Mouse (Mus musculus) limb, embryonic 10.5 days (tissue): Measurements from ENCODE around the gene Tnfsf9. TPM values are rescaled to one million over a fixed set of nuclear protein-coding genes. Genes with fewer than 3 reads are reported as not detected.

Source experiments
- DNase-seq: peaks from one replicate; pipeline ENCODE4 v3.0.0-alpha.2; 2017; ENCODE audit warnings: low spot score
- H3K27ac ChIP-seq: fragments of 300-500 bp; sonication (generic); 2 replicates; pipeline ENCODE4 v1.5.1; 2016; ENCODE audit warnings: mild to moderate bottlenecking
- H3K27me3 ChIP-seq: fragments of 300-500 bp; sonication (generic); 2 replicates; pipeline ENCODE4 v1.6.1; 2016; ENCODE audit warnings: low read depth, mild to moderate bottlenecking; ENCODE audit not compliant: poor library complexity, severe bottlenecking
- H3K36me3 ChIP-seq: fragments of 300-500 bp; sonication (generic); 2 replicates; pipeline ENCODE4 v1.6.1; 2016; ENCODE audit warnings: mild to moderate bottlenecking, moderate library complexity
- H3K4me1 ChIP-seq: fragments of 300-500 bp; sonication (generic); 2 replicates; pipeline ENCODE4 v1.6.1; 2016
- H3K4me3 ChIP-seq: fragments of 300-500 bp; sonication (generic); 2 replicates; pipeline ENCODE4 v1.5.1; 2016; ENCODE audit warnings: mild to moderate bottlenecking, moderate library complexity
- H3K9me3 ChIP-seq: fragments of 300-500 bp; sonication (generic); replicated peaks from 2 replicates; pipeline ENCODE4 v1.6.1; 2016; ENCODE audit warnings: mild to moderate bottlenecking
- WGBS: fragments of 180-500 bp; shearing (Covaris S2); methylation state at CpG from one replicate; pipeline ENCODE4 v1.1.7; 2016; 5-methylcytosine and 5-hydroxymethylcytosine counted together
- polyA plus RNA-seq: library from polyadenylated mRNA; unstranded; fragments of >200 nt; fragmentation: Nextera tagmentation; extraction: Ambion mirVana; gene quantifications from 2 replicates; pipeline ENCODE4 v1.2.1, GENCODE M21; 2016

Gene Tnfsf9
- polyA plus RNA-seq, 1 experiment from 2014 or later, result 7.4 TPM

DNA sequence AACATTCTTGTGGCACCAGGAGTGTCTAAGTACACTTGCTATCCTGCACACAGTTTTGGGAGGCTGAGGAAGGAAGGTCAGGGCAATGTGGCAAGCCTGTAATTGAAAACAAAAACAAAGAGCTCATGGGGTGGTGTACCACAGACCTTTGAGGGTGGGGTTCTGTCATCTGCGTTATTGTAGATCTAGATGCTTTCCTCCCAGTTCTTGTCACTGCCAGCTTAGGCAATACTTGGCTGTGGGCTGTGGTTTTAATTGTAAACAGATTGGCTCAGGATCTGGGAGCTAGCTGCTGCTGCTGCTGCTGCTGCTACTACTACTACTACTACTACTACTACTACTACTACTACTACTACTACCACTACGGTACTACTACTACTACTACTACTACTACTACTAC lies 2.8 kb upstream of the Tnfsf9 start:
- no peak overlapping the region for H3K27ac ChIP-seq
- 79% methylated on average over 2 of the region's 2 CpGs for WGBS
- H3K9me3 ChIP-seq, result no peaks in the 10 kb centered on the region
- H3K4me1 ChIP-seq, result peaks cover 28% of the 10 kb centered on the region
- H3K27me3 ChIP-seq, result peaks cover 7% of the 10 kb centered on the region; the same call in 1 of the 2 replicates
- DNase-seq, result no peak
- no peak overlapping the region for H3K4me3 ChIP-seq
- H3K36me3 ChIP-seq, result peaks cover 4% of the 10 kb centered on the region

DNA sequence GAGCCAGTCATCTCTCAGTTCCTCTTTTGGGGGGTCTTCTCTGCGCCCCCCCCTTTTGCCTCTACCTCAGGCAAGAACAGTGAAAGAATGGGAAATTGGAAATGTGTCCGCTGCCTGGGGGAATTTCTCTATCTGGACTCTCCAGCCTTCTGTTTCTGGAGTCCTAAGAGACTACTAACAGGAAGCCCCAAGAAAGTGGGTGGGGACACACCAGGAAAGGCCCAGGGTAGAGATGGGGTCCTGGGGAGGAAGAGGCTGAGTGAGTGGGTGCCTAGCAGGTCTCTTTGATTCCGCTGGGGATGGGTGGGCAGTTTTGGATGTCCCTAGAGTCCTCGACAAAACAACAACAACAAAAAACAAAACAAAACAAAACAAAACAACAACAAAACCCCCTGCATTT lies 629 bp upstream of the Tnfsf9 start:
- Histone ChIP-seq H3K27ac (peak overlapping the region; percentile 88), H3K4me1 (peaks cover 28% of the 10 kb centered on the region), H3K36me3 (peaks cover 5% of the 10 kb centered on the region), H3K4me3 (peak overlapping the region; percentile 73), H3K9me3 (no peaks in the 10 kb centered on the region), H3K27me3 (peaks cover 7% of the 10 kb centered on the region; the same call in 1 of the 2 replicates)
- WGBS, result 47% methylated on average over 4 of the region's 4 CpGs
- DNase-seq, result no peak

DNA sequence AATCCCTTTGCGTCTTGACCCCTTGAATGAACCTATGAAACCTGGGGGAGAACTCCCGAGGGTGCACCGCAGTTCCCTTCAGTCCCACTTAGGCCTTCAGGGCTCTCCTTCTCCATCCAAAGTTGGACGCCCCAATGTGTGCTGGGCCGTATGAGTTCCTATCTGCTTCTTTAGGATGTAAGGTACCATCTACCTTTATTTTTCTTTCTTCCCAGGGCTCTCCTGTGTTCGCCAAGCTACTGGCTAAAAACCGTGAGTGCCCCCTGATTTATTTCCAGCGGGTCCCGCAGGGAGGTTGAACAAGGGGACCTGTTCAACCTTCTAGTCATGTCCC lies 877 bp downstream of the Tnfsf9 start:
- no peak for DNase-seq
- Histone ChIP-seq H3K27ac (peak overlapping the region; percentile 88), H3K4me1 (peaks cover 28% of the 10 kb centered on the region), H3K9me3 (no peaks in the 10 kb centered on the region), H3K36me3 (peaks cover 5% of the 10 kb centered on the region), H3K27me3 (peaks cover 7% of the 10 kb centered on the region; the same call in 1 of the 2 replicates), H3K4me3 (peak overlapping the region; percentile 73)
- 6% methylated on average over 9 of the region's 9 CpGs for WGBS

DNA sequence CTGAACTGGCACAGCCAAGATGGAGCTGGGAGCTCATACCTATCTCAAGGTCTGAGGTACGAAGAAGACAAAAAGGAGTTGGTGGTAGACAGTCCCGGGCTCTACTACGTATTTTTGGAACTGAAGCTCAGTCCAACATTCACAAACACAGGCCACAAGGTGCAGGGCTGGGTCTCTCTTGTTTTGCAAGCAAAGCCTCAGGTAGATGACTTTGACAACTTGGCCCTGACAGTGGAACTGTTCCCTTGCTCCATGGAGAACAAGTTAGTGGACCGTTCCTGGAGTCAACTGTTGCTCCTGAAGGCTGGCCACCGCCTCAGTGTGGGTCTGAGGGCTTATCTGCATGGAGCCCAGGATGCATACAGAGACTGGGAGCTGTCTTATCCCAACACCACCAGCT lies 1.9 kb downstream of the Tnfsf9 start:
- 85% methylated on average over 5 of the region's 5 CpGs for WGBS
- Histone ChIP-seq H3K36me3 (peaks cover 5% of the 10 kb centered on the region), H3K27me3 (peaks cover 7% of the 10 kb centered on the region; the same call in 1 of the 2 replicates), H3K4me1 (peaks cover 28% of the 10 kb centered on the region), H3K9me3 (no peaks in the 10 kb centered on the region), H3K4me3 (no peak overlapping the region), H3K27ac (no peak overlapping the region)
- no peak for DNase-seq

DNA sequence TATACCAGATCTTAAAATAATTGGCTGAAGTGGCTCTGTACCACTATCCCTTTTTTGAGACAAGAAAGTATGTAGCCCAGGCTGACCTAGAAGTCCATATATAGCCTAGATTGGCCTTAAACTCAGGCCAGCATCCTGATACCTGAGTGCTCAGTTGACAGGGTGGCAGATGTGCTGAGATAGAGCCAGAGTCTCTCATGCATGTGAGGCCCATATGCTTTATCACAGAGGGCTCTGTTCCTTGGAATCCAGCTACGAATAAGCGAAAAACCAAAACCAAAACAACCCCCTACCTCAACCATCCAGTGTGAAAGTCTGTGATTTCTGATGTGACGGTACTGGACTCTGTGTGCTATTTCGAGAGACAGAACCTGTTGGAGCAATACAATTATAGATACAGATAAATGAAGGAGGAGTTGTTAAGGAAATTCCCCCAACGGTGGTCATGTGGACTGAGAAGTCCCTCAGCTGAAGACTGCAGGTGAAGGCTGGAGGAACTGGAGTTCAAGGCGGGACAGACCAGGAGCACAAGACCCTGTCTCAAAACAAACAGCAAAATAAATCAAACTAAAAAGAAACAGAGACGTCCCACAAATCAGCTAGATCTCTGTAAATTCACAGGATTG lies 3.0 kb downstream of the Tnfsf9 start:
- no peak overlapping the region for H3K27ac ChIP-seq
- H3K4me3 ChIP-seq, result no peak overlapping the region
- DNase-seq, result no peak
- WGBS, result 75% methylated on average over 7 of the region's 7 CpGs
- peaks cover 5% of the 10 kb centered on the region for H3K36me3 ChIP-seq
- H3K27me3 ChIP-seq, result peaks cover 7% of the 10 kb centered on the region; the same call in 1 of the 2 replicates
- H3K9me3 ChIP-seq, result no peaks in the 10 kb centered on the region
- peaks cover 28% of the 10 kb centered on the region for H3K4me1 ChIP-seq

DNA sequence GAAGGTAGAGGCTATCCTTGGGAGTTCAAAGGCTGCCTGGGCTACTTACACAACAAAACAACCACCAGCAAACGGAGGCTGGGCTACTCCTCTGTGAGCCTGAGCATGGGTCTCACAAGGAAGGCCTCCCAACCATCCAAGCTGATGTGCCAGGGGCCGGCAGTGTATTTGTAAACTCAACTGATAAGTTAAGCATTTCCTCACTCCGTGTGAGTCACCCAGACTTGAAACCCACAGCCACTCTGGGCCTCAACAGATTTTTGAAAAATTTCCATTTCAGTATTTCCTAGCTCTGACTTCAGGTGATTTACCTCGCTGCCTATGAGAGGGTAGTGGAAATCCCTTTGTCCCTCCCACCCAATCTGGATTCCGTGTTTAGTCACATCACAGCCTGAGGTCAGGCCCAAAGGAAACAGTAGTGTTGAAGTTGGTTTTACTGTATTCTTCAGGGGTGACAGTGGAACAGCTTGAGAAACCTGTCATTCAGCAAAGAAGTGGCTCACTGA lies 3.6 kb downstream of the Tnfsf9 start:
- DNase-seq, result no peak
- H3K36me3 ChIP-seq, result peaks cover 5% of the 10 kb centered on the region
- H3K4me1 ChIP-seq, result peaks cover 28% of the 10 kb centered on the region
- no peak overlapping the region for H3K4me3 ChIP-seq
- WGBS, result 47% methylated on average over 5 of the region's 5 CpGs
- H3K27me3 ChIP-seq, result peaks cover 7% of the 10 kb centered on the region; the same call in 1 of the 2 replicates
- no peak overlapping the region for H3K27ac ChIP-seq
- no peaks in the 10 kb centered on the region for H3K9me3 ChIP-seq

DNA sequence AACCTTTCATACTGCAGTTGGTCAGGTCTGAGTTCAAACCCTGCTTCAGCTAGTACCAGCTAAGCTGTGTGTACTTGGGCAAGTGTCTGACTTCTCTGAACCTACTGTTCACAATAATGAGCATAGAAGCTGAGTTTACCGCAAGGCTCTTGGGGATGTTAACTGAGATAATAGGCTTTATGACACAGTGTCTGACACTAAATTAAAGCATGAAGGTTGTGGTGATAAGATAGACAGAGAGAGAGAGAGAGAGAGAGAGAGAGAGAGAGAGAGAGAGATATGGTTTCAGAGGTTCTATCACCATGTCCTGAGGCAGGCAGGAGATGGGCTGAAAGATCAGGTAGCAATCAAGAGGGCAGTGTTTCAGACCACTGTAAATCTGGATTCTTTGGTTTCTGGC lies 4.9 kb downstream of the Tnfsf9 start:
- Histone ChIP-seq H3K4me1 (peaks cover 20% of the 10 kb centered on the region), H3K36me3 (peaks cover 5% of the 10 kb centered on the region), H3K27me3 (peaks cover 7% of the 10 kb centered on the region; the same call in 1 of the 2 replicates), H3K9me3 (no peaks in the 10 kb centered on the region), H3K27ac (no peak overlapping the region), H3K4me3 (no peak overlapping the region)
- WGBS, result 96% methylated on average over 1 of the region's 1 CpGs
- DNase-seq, result no peak

DNA sequence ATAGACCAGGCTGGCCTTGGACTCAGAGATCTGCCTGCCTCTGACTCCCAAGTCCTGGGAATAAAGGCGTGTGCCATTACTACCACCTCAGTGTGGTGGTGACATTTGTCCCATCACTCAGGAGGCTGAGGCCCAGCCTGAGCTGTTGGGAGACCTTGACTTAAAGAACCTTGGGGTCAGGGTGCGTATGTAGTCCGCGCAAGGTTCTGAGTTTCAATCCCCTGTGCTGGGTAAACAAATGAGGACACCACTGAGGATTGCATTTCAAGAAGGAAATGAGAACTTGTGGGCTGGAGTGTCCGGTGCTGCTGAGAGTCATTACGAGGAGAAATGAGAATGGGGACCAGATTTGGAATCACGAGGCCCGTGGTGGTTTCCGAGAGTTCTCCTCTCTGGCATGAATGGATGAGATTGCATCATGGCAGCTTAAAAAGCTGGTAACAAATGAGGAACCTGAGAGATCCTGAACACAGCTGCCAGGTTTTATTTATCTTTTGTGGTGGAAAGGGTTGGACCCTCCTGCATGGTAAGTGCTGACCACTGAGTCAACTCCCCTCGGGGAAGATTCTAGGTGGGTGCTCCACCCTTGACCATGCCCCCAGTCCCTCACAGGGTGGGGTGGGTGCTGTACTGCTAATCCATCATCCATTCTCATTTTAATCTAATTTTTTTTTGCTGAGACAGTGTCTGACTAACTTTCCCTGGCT lies 7.8 kb downstream of the Tnfsf9 start:
- no peak for DNase-seq
- no peaks in the 10 kb centered on the region for H3K4me1 ChIP-seq
- H3K36me3 ChIP-seq, result no peaks in the 10 kb centered on the region
- no peaks in the 10 kb centered on the region for H3K27me3 ChIP-seq
- 86% methylated on average over 10 of the region's 10 CpGs for WGBS
- H3K27ac ChIP-seq, result no peak overlapping the region
- H3K9me3 ChIP-seq, result no peaks in the 10 kb centered on the region
- no peak overlapping the region for H3K4me3 ChIP-seq

DNA sequence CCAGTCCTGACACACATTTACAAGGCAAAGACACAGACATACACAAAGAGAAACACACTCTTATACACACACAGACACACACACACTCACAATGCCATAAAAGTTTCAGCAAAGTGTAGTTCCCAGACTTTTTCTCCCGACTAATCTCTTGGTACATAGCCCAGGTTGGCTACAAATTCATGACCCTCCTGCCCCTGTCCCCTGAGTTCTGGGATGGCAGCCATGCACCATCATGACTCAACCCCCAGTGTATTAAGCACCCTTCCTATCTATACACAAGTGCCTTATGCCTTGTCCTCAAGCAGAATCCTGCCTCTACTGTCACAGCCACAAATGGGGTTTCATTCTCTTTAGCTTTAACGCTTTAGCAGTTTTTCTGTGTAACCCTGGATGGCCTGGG lies 11.7 kb downstream of the Tnfsf9 start:
- H3K9me3 ChIP-seq, result no peaks in the 10 kb centered on the region
- no peak overlapping the region for H3K27ac ChIP-seq
- WGBS, result 75% methylated on average over 2 of the region's 2 CpGs
- no peak overlapping the region for H3K4me3 ChIP-seq
- no peaks in the 10 kb centered on the region for H3K36me3 ChIP-seq
- H3K27me3 ChIP-seq, result no peaks in the 10 kb centered on the region
- no peak for DNase-seq
- peaks cover 8% of the 10 kb centered on the region for H3K4me1 ChIP-seq

DNA sequence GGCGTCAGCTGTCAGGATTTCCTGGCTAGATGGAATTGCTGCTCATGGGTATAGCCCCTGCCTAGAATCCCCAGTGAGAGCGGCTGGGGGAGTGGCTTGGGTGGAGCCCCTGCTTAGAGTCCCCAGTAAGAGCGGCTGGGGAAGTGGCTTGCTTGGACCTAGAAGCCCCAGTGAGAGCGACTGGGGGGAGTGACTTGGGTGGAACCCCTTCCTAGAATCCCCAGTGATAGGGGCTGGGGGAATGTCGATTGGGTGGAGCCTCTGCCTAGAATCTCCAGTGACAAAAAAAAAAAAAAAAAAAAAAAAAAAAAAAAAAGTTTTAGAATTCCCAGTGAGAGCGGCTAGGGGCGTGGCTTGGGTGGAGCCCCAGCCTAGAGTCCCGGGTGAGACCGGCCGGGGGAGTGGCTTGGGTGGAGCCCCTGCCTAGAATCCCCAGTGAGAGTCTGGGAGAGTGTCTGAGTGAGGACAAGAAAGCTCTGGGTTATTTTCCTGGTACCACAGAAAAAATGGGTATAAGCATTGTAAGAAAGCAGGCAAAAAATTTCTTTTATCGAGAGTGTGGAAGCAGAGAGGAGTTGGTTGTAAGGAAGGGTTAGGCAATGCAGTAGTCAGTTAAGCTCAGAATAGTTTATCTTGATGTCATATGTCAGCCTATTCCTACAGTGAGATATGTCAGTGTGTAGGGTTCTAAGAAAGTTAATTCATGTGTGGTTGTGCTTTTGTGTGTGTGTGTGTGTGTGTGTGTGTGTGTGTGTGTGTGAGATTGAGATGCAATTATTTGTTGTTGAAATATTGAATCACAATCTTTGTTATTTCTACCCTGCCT lies 13.6 kb downstream of the Tnfsf9 start:
- Histone ChIP-seq H3K27ac (no peak overlapping the region), H3K27me3 (no peaks in the 10 kb centered on the region), H3K36me3 (no peaks in the 10 kb centered on the region), H3K4me1 (peaks cover 8% of the 10 kb centered on the region), H3K4me3 (0 out of 2 replicates have a peak overlapping the region, but pooled peaks have one; percentile 10), H3K9me3 (no peaks in the 10 kb centered on the region)
- DNase-seq, result peak; percentile 58
- WGBS, result 2% methylated on average over 11 of the region's 11 CpGs

DNA sequence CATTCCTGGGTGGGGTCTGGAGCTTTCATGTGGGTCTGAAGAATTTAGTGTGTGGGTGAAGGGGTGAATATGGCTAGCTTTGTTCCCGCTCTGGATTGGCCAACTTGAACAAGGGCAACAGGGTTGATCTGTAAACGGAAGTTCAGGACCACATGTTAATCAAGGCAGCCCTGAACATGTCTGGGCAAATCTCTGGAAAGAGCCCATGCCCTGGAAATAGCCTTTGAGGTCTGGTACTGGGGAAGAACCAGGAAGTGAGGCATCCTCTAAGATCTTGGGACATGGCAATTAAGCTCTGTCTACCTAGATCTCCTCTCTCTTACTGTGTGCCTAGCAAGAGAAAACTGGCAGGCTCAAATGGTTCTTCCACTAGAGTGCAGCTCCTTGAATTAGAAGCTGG lies 16.7 kb downstream of the Tnfsf9 start:
- Histone ChIP-seq H3K9me3 (no peaks in the 10 kb centered on the region), H3K4me3 (no peak overlapping the region), H3K27me3 (no peaks in the 10 kb centered on the region), H3K36me3 (no peaks in the 10 kb centered on the region), H3K27ac (no peak overlapping the region), H3K4me1 (peaks cover 8% of the 10 kb centered on the region)
- 77% methylated on average over 2 of the region's 2 CpGs for WGBS
- no peak for DNase-seq

DNA sequence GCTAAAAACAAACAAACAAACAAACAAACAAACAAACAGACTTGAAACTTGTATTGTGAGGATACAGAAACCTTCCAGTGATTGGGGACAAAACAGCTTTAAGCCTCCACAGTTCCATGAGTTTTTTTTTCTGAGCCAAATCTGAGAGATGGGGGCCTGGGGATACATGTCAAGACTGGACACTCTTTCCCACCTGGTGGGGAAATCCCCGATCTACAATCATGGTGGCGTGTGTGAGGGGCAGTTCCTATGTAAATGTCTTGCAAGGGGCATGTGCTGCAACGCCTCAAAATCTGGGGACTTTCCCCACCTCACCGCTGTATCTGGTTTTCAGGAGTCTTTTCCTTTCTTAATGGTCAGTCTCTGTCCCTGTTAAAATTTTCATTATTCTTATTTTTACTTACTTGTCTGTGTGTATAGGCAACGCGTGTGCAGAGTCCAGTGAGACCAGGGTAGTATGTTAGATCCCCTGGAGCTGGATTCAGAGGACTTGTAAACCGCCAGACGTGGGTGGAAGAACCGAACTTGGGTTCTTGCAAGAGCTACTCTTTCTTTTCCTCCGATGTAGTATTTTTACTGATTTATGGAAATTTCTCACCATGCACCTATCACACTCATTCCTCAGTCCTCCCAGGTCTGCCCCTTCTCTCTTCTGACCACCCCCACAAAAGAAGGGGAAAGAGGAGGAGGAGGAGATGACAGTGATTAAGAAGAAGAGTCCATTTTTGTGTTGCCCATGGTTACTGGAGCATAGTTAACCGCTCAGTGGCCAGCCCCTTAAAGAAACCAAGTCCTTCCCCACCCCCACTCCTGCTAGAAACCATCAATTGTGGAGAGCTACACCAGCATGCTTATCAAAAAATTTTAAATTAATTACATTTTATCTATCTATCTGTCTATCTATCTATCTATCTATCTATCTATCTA lies 18.3 kb downstream of the Tnfsf9 start:
- Histone ChIP-seq H3K4me1 (peaks cover 6% of the 10 kb centered on the region), H3K36me3 (no peaks in the 10 kb centered on the region), H3K27ac (no peak overlapping the region), H3K27me3 (no peaks in the 10 kb centered on the region), H3K9me3 (no peaks in the 10 kb centered on the region), H3K4me3 (no peak overlapping the region)
- DNase-seq, result no peak
- 89% methylated on average over 11 of the region's 11 CpGs for WGBS
